Mouse (Mus musculus) MEL (cell line): ENCODE data around the gene Pyy. TPM values are rescaled to one million over a fixed set of nuclear protein-coding genes. Genes with fewer than 3 reads are reported as not detected.

Experiments used
- DNase-seq: peaks from one replicate; pipeline ENCODE4 v3.0.0; 2011; ENCODE audit warnings: low read depth, low spot score
- H3K27ac ChIP-seq: 2 replicates; pipeline ENCODE4 v1.5.1; 2012; ENCODE audit warnings: low read depth, mild to moderate bottlenecking, control low read depth, low read length, moderate library complexity; ENCODE audit not compliant: control insufficient read depth
- H3K27me3 ChIP-seq, 2 experiments: fragments of 150-350 bp in 1 of 2; sonication (generic) in 1 of 2; 2 replicates each; pipeline ENCODE4 v1.6.1; 2012; ENCODE audit warnings: low read length in 2 of 2, mild to moderate bottlenecking in 2 of 2, improper control_type of control experiment in 1 of 2, moderate library complexity in 1 of 2; ENCODE audit not compliant: insufficient read depth in 2 of 2, control insufficient read depth in 1 of 2
- H3K36me3 ChIP-seq, 2 experiments: 2 replicates each; pipeline ENCODE4 v1.6.1; 2012 to 2014; ENCODE audit warnings: low read length in 2 of 2, improper control_type of control experiment in 1 of 2, inconsistent platforms in 1 of 2, mild to moderate bottlenecking in 1 of 2; ENCODE audit not compliant: insufficient read depth in 2 of 2, control insufficient read depth in 1 of 2
- H3K4me1 ChIP-seq, 2 experiments: fragments of 150-350 bp in 1 of 2; sonication (generic) in 1 of 2; 2 replicates each; pipeline ENCODE4 v1.6.1; 2012; ENCODE audit warnings: low read length in 2 of 2, improper control_type of control experiment in 1 of 2, mild to moderate bottlenecking in 1 of 2; ENCODE audit not compliant: insufficient read depth in 2 of 2, control insufficient read depth in 1 of 2
- H3K4me3 ChIP-seq, 2 experiments: fragments of 150-350 bp in 1 of 2; sonication (generic) in 1 of 2; 2 replicates each; pipeline ENCODE4 v1.5.1; 2012; ENCODE audit warnings: low read depth in 2 of 2, low read length in 2 of 2, mild to moderate bottlenecking in 2 of 2, moderate library complexity in 2 of 2, control low read depth in 1 of 2, improper control_type of control experiment in 1 of 2; ENCODE audit not compliant: control insufficient read depth in 1 of 2, insufficient read depth in 1 of 2
- H3K79me2 ChIP-seq: 2 replicates; pipeline ENCODE4 v1.6.1; 2012; ENCODE audit warnings: mild to moderate bottlenecking, low read length, moderate library complexity; ENCODE audit not compliant: control insufficient read depth, poor library complexity, insufficient read depth
- H3K9ac ChIP-seq: 2 replicates; pipeline ENCODE4 v1.6.1; 2012; ENCODE audit warnings: low read depth, mild to moderate bottlenecking, control low read depth, low read length, moderate library complexity; ENCODE audit not compliant: control insufficient read depth, poor library complexity, severe bottlenecking
- H3K9me3 ChIP-seq: fragments of 150-350 bp; sonication (generic); replicated peaks from 2 replicates; pipeline ENCODE4 v1.6.1; 2012; ENCODE audit warnings: mild to moderate bottlenecking, low read length, improper control_type of control experiment, moderate library complexity; ENCODE audit not compliant: insufficient read depth
- BHLHE40 ChIP-seq: IDR thresholded peaks from 2 replicates; pipeline ENCODE4 v1.6.1; 2012; ENCODE audit warnings: low read depth, mild to moderate bottlenecking, inconsistent platforms, low read length, improper control_type of control experiment, borderline replicate concordance
- CHD1 ChIP-seq: IDR thresholded peaks from 2 replicates; pipeline ENCODE4 v1.6.1; 2012; ENCODE audit warnings: low read depth, mild to moderate bottlenecking, inconsistent platforms, low read length, improper control_type of control experiment
- CHD2 ChIP-seq: IDR thresholded peaks from 2 replicates; pipeline ENCODE4 v1.6.1; 2011; ENCODE audit warnings: low read length, improper control_type of control experiment
- CTCF ChIP-seq, 3 experiments: IDR thresholded peaks in 2 of 3; conservative IDR thresholded peaks in 1 of 3; 2 replicates each; pipeline ENCODE4 v1.5.1; 2011 to 2012; ENCODE audit warnings: low read length in 3 of 3, low read depth in 2 of 3, mild to moderate bottlenecking in 2 of 3, improper control_type of control experiment in 1 of 3, inconsistent platforms in 1 of 3, mixed read lengths in 1 of 3, moderate library complexity in 1 of 3; ENCODE audit not compliant: control insufficient read depth in 1 of 3, insufficient read depth in 1 of 3, poor library complexity in 1 of 3, severe bottlenecking in 1 of 3
- EP300 ChIP-seq, 2 experiments: IDR thresholded peaks; 2 replicates each; pipeline ENCODE4 v1.6.1; 2011; ENCODE audit warnings: improper control_type of control experiment in 2 of 2, low read length in 2 of 2, low read depth in 1 of 2, mild to moderate bottlenecking in 1 of 2
- ETS1 ChIP-seq: IDR thresholded peaks from 2 replicates; pipeline ENCODE4 v1.6.1; 2012; ENCODE audit warnings: low read depth, mild to moderate bottlenecking, inconsistent platforms, low read length, improper control_type of control experiment, moderate library complexity
- GABPA ChIP-seq: IDR thresholded peaks from 2 replicates; pipeline ENCODE4 v1.6.1; 2012; ENCODE audit warnings: low read depth, mild to moderate bottlenecking, inconsistent platforms, low read length, improper control_type of control experiment, moderate library complexity
- GATA1 ChIP-seq: IDR thresholded peaks from 2 replicates; pipeline ENCODE4 v1.6.1; 2011; ENCODE audit warnings: low read depth, low read length, improper control_type of control experiment
- HCFC1 ChIP-seq: IDR thresholded peaks from 2 replicates; pipeline ENCODE4 v1.6.1; 2012; ENCODE audit warnings: low read depth, mild to moderate bottlenecking, inconsistent platforms, low read length, improper control_type of control experiment, moderate library complexity
- KAT2A ChIP-seq: conservative IDR thresholded peaks from 2 replicates; pipeline ENCODE4 v1.6.1; 2012; ENCODE audit warnings: low read depth, low read length, improper control_type of control experiment, inconsistent platforms
- MAFK ChIP-seq: IDR thresholded peaks from 2 replicates; pipeline ENCODE4 v1.6.1; 2011; ENCODE audit warnings: low read depth, mild to moderate bottlenecking, low read length, improper control_type of control experiment, borderline replicate concordance
- MEF2A ChIP-seq: IDR thresholded peaks from 2 replicates; pipeline ENCODE4 v1.6.1; 2014; ENCODE audit warnings: low read depth, mild to moderate bottlenecking, inconsistent platforms, low read length, improper control_type of control experiment; ENCODE audit not compliant: poor library complexity, insufficient replicate concordance, severe bottlenecking; ENCODE audit errors: extremely low read depth
- MXI1 ChIP-seq: IDR thresholded peaks from 2 replicates; pipeline ENCODE4 v1.6.1; 2011; ENCODE audit warnings: mild to moderate bottlenecking, low read depth, low read length, improper control_type of control experiment
- MYB ChIP-seq: IDR thresholded peaks from 2 replicates; pipeline ENCODE4 v1.6.1; 2011; ENCODE audit warnings: mild to moderate bottlenecking, low read depth, low read length, improper control_type of control experiment
- MYC ChIP-seq: IDR thresholded peaks from 2 replicates; pipeline ENCODE4 v1.6.1; 2011; ENCODE audit warnings: low read depth, mild to moderate bottlenecking, low read length, improper control_type of control experiment, moderate library complexity
- NELFE ChIP-seq: IDR thresholded peaks from 2 replicates; pipeline ENCODE4 v1.6.1; 2011; ENCODE audit warnings: low read depth, low read length, improper control_type of control experiment
- RAD21 ChIP-seq: IDR thresholded peaks from 2 replicates; pipeline ENCODE4 v1.6.1; 2011; ENCODE audit warnings: mild to moderate bottlenecking, low read depth, low read length, improper control_type of control experiment
- RCOR1 ChIP-seq: IDR thresholded peaks from 2 replicates; pipeline ENCODE4 v1.6.1; 2012; ENCODE audit warnings: low read depth, mild to moderate bottlenecking, inconsistent platforms, low read length, improper control_type of control experiment
- SMC3 ChIP-seq: IDR thresholded peaks from 2 replicates; pipeline ENCODE4 v1.6.1; 2011; ENCODE audit warnings: low read depth, low read length, improper control_type of control experiment
- TAL1 ChIP-seq: IDR thresholded peaks from 2 replicates; pipeline ENCODE4 v1.6.1; 2012; ENCODE audit warnings: mild to moderate bottlenecking, inconsistent platforms, low read length, moderate library complexity, mixed read lengths
- TBP ChIP-seq: IDR thresholded peaks from 2 replicates; pipeline ENCODE4 v1.8.0; 2011; ENCODE audit warnings: low read depth, low read length, improper control_type of control experiment
- TCF12 ChIP-seq: IDR thresholded peaks from 2 replicates; pipeline ENCODE4 v1.6.1; 2014; ENCODE audit warnings: low read depth, mild to moderate bottlenecking, inconsistent platforms, low read length, improper control_type of control experiment, moderate library complexity
- UBTF ChIP-seq: IDR thresholded peaks from 2 replicates; pipeline ENCODE4 v1.6.1; 2012; ENCODE audit warnings: low read depth, mild to moderate bottlenecking, inconsistent platforms, low read length, improper control_type of control experiment, moderate library complexity, borderline replicate concordance; ENCODE audit not compliant: insufficient read depth
- USF2 ChIP-seq, 2 experiments: IDR thresholded peaks; 2 replicates each; pipeline ENCODE4 v1.6.1; 2011 to 2012; ENCODE audit warnings: improper control_type of control experiment in 2 of 2, low read length in 2 of 2, borderline replicate concordance in 1 of 2, inconsistent platforms in 1 of 2, low read depth in 1 of 2, mild to moderate bottlenecking in 1 of 2; ENCODE audit not compliant: insufficient read depth in 1 of 2
- ZC3H11A ChIP-seq: IDR thresholded peaks from 2 replicates; pipeline ENCODE4 v1.6.1; 2012; ENCODE audit warnings: low read depth, mild to moderate bottlenecking, inconsistent platforms, low read length, improper control_type of control experiment
- ZKSCAN1 ChIP-seq: IDR thresholded peaks from 2 replicates; pipeline ENCODE4 v1.6.1; 2012; ENCODE audit warnings: low read depth, mild to moderate bottlenecking, inconsistent platforms, low read length, improper control_type of control experiment, moderate library complexity
- ZMIZ1 ChIP-seq: IDR thresholded peaks from 2 replicates; pipeline ENCODE4 v1.6.1; 2012; ENCODE audit warnings: low read depth, mild to moderate bottlenecking, inconsistent platforms, low read length, improper control_type of control experiment, moderate library complexity
- ZNF384 ChIP-seq: IDR thresholded peaks from 2 replicates; pipeline ENCODE4 v1.6.1; 2012; ENCODE audit warnings: low read depth, mild to moderate bottlenecking, inconsistent platforms, low read length, improper control_type of control experiment
- polyA plus RNA-seq, 2 experiments: library from polyadenylated mRNA; stranded (reverse) in 1 of 2; unstranded in 1 of 2; fragments of >175 nt in 1 of 2; fragments of >200 nt in 1 of 2; gene quantifications; 2 replicates each; pipeline versions ENCODE4 v1.2.1 to v1.2.4; 2012; ENCODE audit warnings: low replicate concordance in 2 of 2, low read depth in 1 of 2; ENCODE audit not compliant: insufficient read length in 2 of 2, insufficient read depth in 1 of 2, missing spikeins in 1 of 2
- total RNA-seq: library from RNA; depleted of rRNA; stranded (reverse); fragments of 300-350 nt; gene quantifications from 2 replicates; pipeline ENCODE4 v1.2.3, GENCODE M21; 2012

Gene Pyy
- total and polyA plus RNA-seq, 3 experiments = not detected

DNA sequence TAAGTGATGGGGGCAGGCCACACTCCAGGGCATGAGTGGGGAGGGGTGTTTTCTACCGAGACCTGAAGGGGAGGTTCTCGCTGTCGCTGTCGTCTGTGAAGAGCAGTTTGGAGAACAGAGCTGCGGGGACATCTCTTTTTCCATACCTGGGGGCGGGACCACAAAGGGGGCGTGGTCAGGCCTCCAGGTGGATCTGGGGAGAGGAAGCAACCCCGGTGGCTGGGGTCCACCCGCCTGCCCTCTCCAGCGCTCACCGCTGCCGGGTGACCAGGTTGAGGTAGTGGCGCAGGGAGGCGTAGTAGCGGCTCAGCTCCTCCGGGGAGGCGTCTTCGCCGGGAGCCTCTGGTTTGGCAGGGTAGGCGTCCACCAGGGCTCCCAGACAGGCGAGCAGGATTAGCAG lies 721 bp downstream of the Pyy start:
- Histone ChIP-seq H3K9ac (no peak overlapping the region), H3K9me3 (no peaks in the 10 kb centered on the region), H3K27me3 (peaks cover 2 to 3% of the 10 kb centered on the region in 2 experiments; a peak in 3 of 4 replicates), H3K4me3 (no peak overlapping the region), H3K4me1 (peaks cover 5 to 13% of the 10 kb centered on the region in 2 experiments), H3K36me3 (peaks cover 0 to 4% of the 10 kb centered on the region in 2 experiments; a peak in 1 of 4 replicates), H3K79me2 (no peaks in the 10 kb centered on the region), H3K27ac (no peak overlapping the region)
- DNase-seq = no peak
- TF ChIP-seq ZC3H11A = no peak
- TF ChIP-seq USF2 (IDR thresholded peaks at IDR 0.05; ENCODE audit: borderline replicate concordance in 1 of 2, insufficient read depth in 1 of 2, low read depth in 1 of 2, low read length in 2 of 2) = no peak
- no peak for TF ChIP-seq BHLHE40
- TF ChIP-seq CHD1 = no peak
- TF ChIP-seq CTCF (IDR thresholded peaks at IDR 0.05 in 2 of 3, conservative IDR thresholded peaks at IDR 0.05 in 1 of 3; ENCODE audit: control insufficient read depth in 1 of 3, insufficient read depth in 1 of 3, low read depth in 2 of 3, low read length in 3 of 3, poor library complexity in 1 of 3, severe bottlenecking in 1 of 3) = no peak
- TF ChIP-seq MYB = no peak
- no peak for TF ChIP-seq SMC3
- TF ChIP-seq MAFK = no peak
- TF ChIP-seq ZNF384 = no peak
- TF ChIP-seq RCOR1 = no peak
- TF ChIP-seq KAT2A = no peak
- no peak for TF ChIP-seq NELFE

DNA sequence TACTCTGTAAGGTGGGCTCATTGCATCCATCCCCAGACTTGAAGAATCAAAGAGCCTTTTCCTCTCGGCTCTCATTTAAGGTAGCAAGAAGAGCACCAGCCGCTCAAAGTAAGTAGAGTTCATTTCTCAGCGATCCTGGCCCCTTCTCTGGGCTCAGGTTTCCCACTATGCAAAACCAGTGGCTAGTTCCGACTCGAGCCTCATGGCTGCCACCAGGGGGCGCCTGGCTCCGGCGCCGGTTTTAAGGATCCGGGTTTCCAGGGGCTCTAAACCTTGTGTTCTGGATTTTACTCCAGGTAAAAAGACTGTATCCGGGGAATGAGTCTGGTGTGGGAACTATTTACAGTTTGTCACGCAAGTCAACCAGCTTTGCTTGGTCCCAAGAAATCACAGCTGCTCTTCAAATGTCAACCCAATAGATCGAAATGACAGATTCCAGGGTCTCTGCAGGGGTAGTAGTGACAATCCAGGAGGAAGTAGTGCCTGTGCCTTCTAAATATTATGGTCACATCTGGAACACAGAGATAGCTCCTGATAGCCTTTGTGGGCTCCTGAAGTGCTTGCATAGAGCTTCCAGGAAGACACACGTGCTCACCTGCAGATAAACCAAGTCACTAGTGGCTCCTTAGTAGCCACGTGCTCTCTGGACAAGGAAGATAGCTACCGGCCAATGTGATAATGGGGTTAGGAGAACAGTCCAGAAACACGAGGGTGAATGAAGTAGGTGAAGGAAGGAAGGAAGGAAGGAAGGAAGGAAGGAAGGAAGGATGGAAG lies 5.0 kb downstream of the Pyy start:
- peaks cover 2 to 3% of the 10 kb centered on the region in 2 experiments; a peak in 3 of 4 replicates for H3K27me3 ChIP-seq
- H3K9ac ChIP-seq = peak overlapping the region; percentile 19
- H3K4me3 ChIP-seq = peak overlapping the region in 1 of 2 experiments; percentile 2; a peak in 1 of 4 replicates
- no peaks in the 10 kb centered on the region for H3K79me2 ChIP-seq
- DNase-seq = peak; percentile 81
- H3K36me3 ChIP-seq = peaks cover 0 to 4% of the 10 kb centered on the region in 2 experiments; a peak in 1 of 4 replicates
- H3K27ac ChIP-seq = no peak overlapping the region
- no peaks in the 10 kb centered on the region for H3K9me3 ChIP-seq
- H3K4me1 ChIP-seq = peaks cover 7 to 21% of the 10 kb centered on the region in 2 experiments
- TF ChIP-seq TAL1 (peak; percentile 77), RAD21 (peak; percentile 62), GABPA (no peak), ZMIZ1 (no peak), CHD2 (no peak), NELFE (no peak), SMC3 (peak; percentile 94), ETS1 (no peak), MEF2A (no peak), HCFC1 (no peak; the same call in 1 of the 2 replicates), MAFK (no peak), ZKSCAN1 (no peak), CHD1 (no peak), TBP (0 out of 2 replicates have a peak, but pooled peaks have one; percentile 39), ZNF384 (no peak), GATA1 (peak; percentile 62), USF2 (IDR thresholded peaks at IDR 0.05; ENCODE audit: borderline replicate concordance in 1 of 2, insufficient read depth in 1 of 2, low read depth in 1 of 2, low read length in 2 of 2) (no peak), MYC (peak; percentile 78), TCF12 (0 out of 2 replicates have a peak, but pooled peaks have one; percentile 33), MXI1 (peak; percentile 66), EP300 (IDR thresholded peaks at IDR 0.05; ENCODE audit: low read depth in 1 of 2, low read length in 2 of 2) (peak in 1 of 2 experiments; percentile 59; a peak in 2 of 4 replicates), UBTF (no peak), CTCF (IDR thresholded peaks at IDR 0.05 in 2 of 3, conservative IDR thresholded peaks at IDR 0.05 in 1 of 3; ENCODE audit: control insufficient read depth in 1 of 3, insufficient read depth in 1 of 3, low read depth in 2 of 3, low read length in 3 of 3, poor library complexity in 1 of 3, severe bottlenecking in 1 of 3) (peak; percentile 87 to 99 (median 95))
